Mouse (Mus musculus) liver, adult 2 months (tissue): Measurements from ENCODE around the gene Nxn. TPM values are rescaled to one million over a fixed set of nuclear protein-coding genes. Genes with fewer than 3 reads are reported as not detected.

Experiments used
- DNase-seq: peaks from one replicate; pipeline ENCODE4 v3.0.0-alpha.2; 2011; ENCODE audit warnings: low read depth, low spot score; ENCODE audit errors: extremely low read depth
- H3K27ac ChIP-seq: fragments of 200-500 bp; replicated peaks from 2 replicates; pipeline ENCODE4 v1.5.1; 2012; ENCODE audit warnings: low read depth, mild to moderate bottlenecking, control low read depth, inconsistent platforms, low read length; ENCODE audit not compliant: insufficient read depth
- H3K27me3 ChIP-seq: fragments of 200-500 bp; 2 replicates; pipeline ENCODE4 v1.6.1; 2012; ENCODE audit warnings: mild to moderate bottlenecking, moderate library complexity, low read length, inconsistent platforms; ENCODE audit not compliant: control insufficient read depth, insufficient read depth
- H3K36me3 ChIP-seq: fragments of 200-500 bp; 2 replicates; pipeline ENCODE4 v1.6.1; 2012; ENCODE audit warnings: low read length, inconsistent platforms; ENCODE audit not compliant: control insufficient read depth, insufficient read depth
- H3K4me1 ChIP-seq: fragments of 200-500 bp; 2 replicates; pipeline ENCODE4 v1.6.1; 2011; ENCODE audit warnings: low read length; ENCODE audit not compliant: control insufficient read depth, insufficient read depth
- H3K4me3 ChIP-seq: fragments of 200-500 bp; 2 replicates; pipeline ENCODE4 v1.5.1; 2011; ENCODE audit warnings: low read depth, mild to moderate bottlenecking, control low read depth, low read length, moderate library complexity; ENCODE audit not compliant: insufficient read depth
- H3K79me2 ChIP-seq: fragments of 200-500 bp; 2 replicates; pipeline ENCODE4 v1.6.1; 2012; ENCODE audit warnings: inconsistent platforms, mild to moderate bottlenecking, low read length, moderate library complexity; ENCODE audit not compliant: control insufficient read depth, insufficient read depth
- H3K9ac ChIP-seq: fragments of 200-500 bp; 2 replicates; pipeline ENCODE4 v1.6.1; 2012; ENCODE audit warnings: low read depth, mild to moderate bottlenecking, control low read depth, inconsistent platforms, low read length
- CTCF ChIP-seq: fragments of 200-500 bp; IDR thresholded peaks from 2 replicates; pipeline ENCODE4 v1.5.1; 2011; ENCODE audit warnings: low read depth, low read length, control low read depth
- POLR2A ChIP-seq: fragments of 200-500 bp; IDR thresholded peaks from 2 replicates; pipeline ENCODE4 v1.6.1; 2011; ENCODE audit warnings: low read length, control low read depth; ENCODE audit not compliant: insufficient read depth; ENCODE audit errors: extremely low read depth
- WGBS: fragments of 180-500 bp; shearing (Covaris S2); methylation state at CpG from one replicate; pipeline ENCODE4 v1.1.7; 2018; 5-methylcytosine and 5-hydroxymethylcytosine counted together
- polyA plus RNA-seq: library from polyadenylated mRNA; depleted of rRNA; stranded (reverse); fragments of >200 nt; gene quantifications from 2 replicates; pipeline ENCODE4 v1.2.3, GENCODE M21; 2012
- total RNA-seq: library from RNA; depleted of rRNA; stranded (reverse); fragments of >200 nt; gene quantifications from 2 replicates; pipeline ENCODE4 v1.2.3, GENCODE M21; 2014

Gene Nxn
- total and polyA plus RNA-seq, 2 experiments, result 1.0 to 1.6 TPM

GRCm38 (mm10) chr11:76361422-76361821, 37.5 kb downstream of the Nxn start:
- H3K79me2 ChIP-seq, result no peaks in the 10 kb centered on the region
- no peaks in the 10 kb centered on the region for H3K27me3 ChIP-seq
- no peak for DNase-seq
- WGBS, result 83% methylated on average over 4 of the region's 4 CpGs
- no peak for TF ChIP-seq POLR2A
- TF ChIP-seq CTCF, result no peak
- H3K9ac ChIP-seq, result no peak overlapping the region
- H3K27ac ChIP-seq, result no peak overlapping the region
- no peaks in the 10 kb centered on the region for H3K36me3 ChIP-seq
- H3K4me1 ChIP-seq, result peaks cover 3% of the 10 kb centered on the region
- H3K4me3 ChIP-seq, result no peak overlapping the region

- no peaks in the 10 kb centered on the region for H3K79me2 ChIP-seq
- no peak overlapping the region for H3K27ac ChIP-seq
- H3K4me3 ChIP-seq, result no peak overlapping the region
- DNase-seq, result no peak
- H3K9ac ChIP-seq, result no peak overlapping the region
- no peaks in the 10 kb centered on the region for H3K27me3 ChIP-seq
- H3K4me1 ChIP-seq, result peaks cover 3% of the 10 kb centered on the region
- TF ChIP-seq CTCF, result no peak
- no peak for TF ChIP-seq POLR2A
- 93% methylated on average over 6 of the region's 6 CpGs for WGBS
- H3K36me3 ChIP-seq, result no peaks in the 10 kb centered on the region
These were observed 38.7 kb downstream of the Nxn start for GRCm38 (mm10) chr11:76360255-76360654.

GRCm38 (mm10) chr11:76358628-76359320, 40.2 kb downstream of the Nxn start:
- H3K4me3 ChIP-seq, result no peak overlapping the region
- no peaks in the 10 kb centered on the region for H3K4me1 ChIP-seq
- no peak overlapping the region for H3K27ac ChIP-seq
- no peak overlapping the region for H3K9ac ChIP-seq
- no peaks in the 10 kb centered on the region for H3K79me2 ChIP-seq
- WGBS, result 70% methylated on average over 14 of the region's 14 CpGs
- no peaks in the 10 kb centered on the region for H3K36me3 ChIP-seq
- TF ChIP-seq POLR2A (no peak), CTCF (no peak)
- no peaks in the 10 kb centered on the region for H3K27me3 ChIP-seq
- DNase-seq, result peak; percentile 30

- H3K79me2 ChIP-seq, result no peaks in the 10 kb centered on the region
- no peak overlapping the region for H3K9ac ChIP-seq
- no peak overlapping the region for H3K4me3 ChIP-seq
- H3K36me3 ChIP-seq, result no peaks in the 10 kb centered on the region
- no peaks in the 10 kb centered on the region for H3K4me1 ChIP-seq
- H3K27me3 ChIP-seq, result no peaks in the 10 kb centered on the region
- no peak overlapping the region for H3K27ac ChIP-seq
- TF ChIP-seq POLR2A (no peak), CTCF (no peak)
- DNase-seq, result no peak
- WGBS, result 70% methylated on average over 12 of the region's 12 CpGs
These were observed 41.5 kb downstream of the Nxn start for GRCm38 (mm10) chr11:76357464-76357863.

GRCm38 (mm10) chr11:76356091-76356490, 42.8 kb downstream of the Nxn start:
- no peak for DNase-seq
- H3K27me3 ChIP-seq, result no peaks in the 10 kb centered on the region
- H3K4me3 ChIP-seq, result no peak overlapping the region
- no peaks in the 10 kb centered on the region; the same call in 1 of the 2 replicates for H3K79me2 ChIP-seq
- no peak overlapping the region for H3K9ac ChIP-seq
- WGBS, result 91% methylated on average over 11 of the region's 11 CpGs
- H3K4me1 ChIP-seq, result no peaks in the 10 kb centered on the region
- no peaks in the 10 kb centered on the region for H3K36me3 ChIP-seq
- TF ChIP-seq CTCF (no peak), POLR2A (no peak)
- no peak overlapping the region for H3K27ac ChIP-seq

- no peaks in the 10 kb centered on the region for H3K27me3 ChIP-seq
- H3K4me3 ChIP-seq, result no peak overlapping the region
- no peaks in the 10 kb centered on the region for H3K36me3 ChIP-seq
- H3K4me1 ChIP-seq, result no peaks in the 10 kb centered on the region
- H3K79me2 ChIP-seq, result no peaks in the 10 kb centered on the region; the same call in 1 of the 2 replicates
- 67% methylated on average over 6 of the region's 6 CpGs for WGBS
- no peak for DNase-seq
- no peak overlapping the region for H3K9ac ChIP-seq
- no peak for TF ChIP-seq CTCF
- no peak for TF ChIP-seq POLR2A
- no peak overlapping the region for H3K27ac ChIP-seq
These were observed 43.5 kb downstream of the Nxn start for GRCm38 (mm10) chr11:76355425-76355824.
